Mouse (Mus musculus) fibroblast of lung, adult 2 months (primary cell): Measurements from ENCODE around the gene Azi2.

Experiments used
- DNase-seq: peaks from one replicate; pipeline ENCODE4 v3.0.0-alpha.2; 2011; ENCODE audit warnings: low read depth

Azi2 gene

GRCm38 (mm10) chr9:118082575-118083431 lies 42.5 kb downstream of the Azi2 start:
- no peak for DNase-seq

- no peak for DNase-seq
Observed at GRCm38 (mm10) chr9:118083834-118084233, 43.5 kb downstream of the Azi2 start.

- no peak for DNase-seq
Observed at GRCm38 (mm10) chr9:118099395-118099794, 59.1 kb downstream of the Azi2 start.

GRCm38 (mm10) chr9:118100484-118100883 lies 60.2 kb downstream of the Azi2 start:
- DNase-seq, result no peak

- no peak for DNase-seq
Observed at GRCm38 (mm10) chr9:118101802-118102201, 61.5 kb downstream of the Azi2 start.

GRCm38 (mm10) chr9:118108527-118109011 lies 68.3 kb downstream of the Azi2 start:
- no peak for DNase-seq

GRCm38 (mm10) chr9:118109697-118110359 lies 69.5 kb downstream of the Azi2 start:
- DNase-seq, result no peak

GRCm38 (mm10) chr9:118110360-118110710 lies 70.0 kb downstream of the Azi2 start:
- no peak for DNase-seq
